Mouse (Mus musculus): ENCODE measurements around the gene Slc6a19.

The Slc6a19 gene

GRCm38 (mm10) chr13:73675161-73675560 lies 29.5 kb downstream of the Slc6a19 start:
- DNase-seq (ENCODE audit: low read depth, low spot score): no peak

- DNase-seq (ENCODE audit: low read depth, low spot score): no peak
Measured at GRCm38 (mm10) chr13:73660163-73660695, 44.4 kb downstream of the Slc6a19 start.

GRCm38 (mm10) chr13:73658953-73659352 lies 45.7 kb downstream of the Slc6a19 start:
- DNase-seq (ENCODE audit: low read depth, low spot score): no peak

- no peak for DNase-seq (ENCODE audit: low read depth, low spot score)
Measured at GRCm38 (mm10) chr13:73654976-73655375, 49.7 kb downstream of the Slc6a19 start.

- no peak for DNase-seq (ENCODE audit: low read depth, low spot score)
Measured at GRCm38 (mm10) chr13:73653266-73653665, 51.4 kb downstream of the Slc6a19 start.

- DNase-seq (ENCODE audit: low read depth, low spot score): peak; percentile 46
Measured at GRCm38 (mm10) chr13:73646397-73647087, 58.1 kb downstream of the Slc6a19 start.

GRCm38 (mm10) chr13:73641296-73641695 lies 63.4 kb downstream of the Slc6a19 start:
- no peak for DNase-seq (ENCODE audit: low read depth, low spot score)

- DNase-seq (ENCODE audit: low read depth, low spot score): no peak
Measured at GRCm38 (mm10) chr13:73637826-73638225, 66.8 kb downstream of the Slc6a19 start.

- DNase-seq (ENCODE audit: low read depth, low spot score): no peak
Measured at GRCm38 (mm10) chr13:73631837-73632236, 72.8 kb downstream of the Slc6a19 start.
